Mouse (Mus musculus): ENCODE measurements around the gene Spred1. TPM values are rescaled to one million over a fixed set of nuclear protein-coding genes. Genes with fewer than 3 reads are reported as not detected.

The Spred1 gene
- total RNA-seq, 1 experiment = 44.7 TPM

- no peak for DNase-seq (ENCODE audit: low read depth, low spot score)
- TF ChIP-seq MAFK (IDR thresholded peaks at IDR 0.05; ENCODE audit: insufficient read depth, low read depth, low read length) (no peak), HCFC1 (IDR thresholded peaks at IDR 0.05; ENCODE audit: borderline replicate concordance, insufficient read depth, low read length) (no peak), ZNF384 (IDR thresholded peaks at IDR 0.05; ENCODE audit: low read depth, low read length) (no peak), CHD2 (IDR thresholded peaks at IDR 0.05; ENCODE audit: low read depth, low read length) (no peak), ZC3H11A (IDR thresholded peaks at IDR 0.05; ENCODE audit: borderline replicate concordance, low read depth, low read length) (no peak)
- Histone ChIP-seq H3K9ac (ENCODE audit: insufficient read depth, low read depth, low read length, poor library complexity, severe bottlenecking) (no peak overlapping the region), H3K27ac (ENCODE audit: insufficient read depth, low read depth, low read length, poor library complexity, severe bottlenecking) (no peak overlapping the region), H3K4me3 (ENCODE audit: insufficient read depth in 1 of 2, low read depth in 1 of 2, low read length in 2 of 2, poor library complexity in 1 of 2, severe bottlenecking in 1 of 2) (no peak overlapping the region), H3K36me3 (ENCODE audit: control insufficient read depth, insufficient read depth, low read length, poor library complexity, severe bottlenecking) (no peaks in the 10 kb centered on the region), H3K4me1 (ENCODE audit: control insufficient read depth in 2 of 2, insufficient read depth in 2 of 2, low read length in 2 of 2, poor library complexity in 1 of 2) (no peaks in the 10 kb centered on the region), H3K9me3 (ENCODE audit: control insufficient read depth, insufficient read depth, low read depth, low read length) (no peaks in the 10 kb centered on the region)
- in situ Hi-C loops (cut with MboI; ENCODE audit: low sequenced_read_pairs in 2 of 2, unreplicated experiment in 2 of 2) = no loop called here
Measured at GRCm38 (mm10) chr2:117099316-117099715, 21.9 kb upstream of the Spred1 start.

GRCm38 (mm10) chr2:117103461-117103860 is 17.7 kb upstream of the Spred1 start:
- in situ Hi-C loops (cut with MboI; ENCODE audit: low sequenced_read_pairs in 2 of 2, unreplicated experiment in 2 of 2) = no loop called here
- Histone ChIP-seq H3K36me3 (ENCODE audit: control insufficient read depth, insufficient read depth, low read length, poor library complexity, severe bottlenecking) (no peaks in the 10 kb centered on the region), H3K4me1 (ENCODE audit: control insufficient read depth in 2 of 2, insufficient read depth in 2 of 2, low read length in 2 of 2, poor library complexity in 1 of 2) (no peaks in the 10 kb centered on the region), H3K9ac (ENCODE audit: insufficient read depth, low read depth, low read length, poor library complexity, severe bottlenecking) (no peak overlapping the region), H3K27ac (ENCODE audit: insufficient read depth, low read depth, low read length, poor library complexity, severe bottlenecking) (no peak overlapping the region), H3K9me3 (ENCODE audit: control insufficient read depth, insufficient read depth, low read depth, low read length) (no peaks in the 10 kb centered on the region), H3K4me3 (ENCODE audit: insufficient read depth in 1 of 2, low read depth in 1 of 2, low read length in 2 of 2, poor library complexity in 1 of 2, severe bottlenecking in 1 of 2) (no peak overlapping the region)
- DNase-seq (ENCODE audit: low read depth, low spot score) = no peak
- no peak for TF ChIP-seq MAFK (IDR thresholded peaks at IDR 0.05; ENCODE audit: insufficient read depth, low read depth, low read length)
- no peak for TF ChIP-seq ZNF384 (IDR thresholded peaks at IDR 0.05; ENCODE audit: low read depth, low read length)
- no peak for TF ChIP-seq ZC3H11A (IDR thresholded peaks at IDR 0.05; ENCODE audit: borderline replicate concordance, low read depth, low read length)
- no peak for TF ChIP-seq HCFC1 (IDR thresholded peaks at IDR 0.05; ENCODE audit: borderline replicate concordance, insufficient read depth, low read length)
- TF ChIP-seq CHD2 (IDR thresholded peaks at IDR 0.05; ENCODE audit: low read depth, low read length) = no peak

- no peaks in the 10 kb centered on the region for H3K9me3 ChIP-seq (ENCODE audit: control insufficient read depth, insufficient read depth, low read depth, low read length)
- H3K36me3 ChIP-seq (ENCODE audit: control insufficient read depth, insufficient read depth, low read length, poor library complexity, severe bottlenecking) = no peaks in the 10 kb centered on the region
- H3K4me3 ChIP-seq (ENCODE audit: insufficient read depth in 1 of 2, low read depth in 1 of 2, low read length in 2 of 2, poor library complexity in 1 of 2, severe bottlenecking in 1 of 2) = no peak overlapping the region
- in situ Hi-C loops (cut with MboI; ENCODE audit: low sequenced_read_pairs in 2 of 2, unreplicated experiment in 2 of 2) = no loop called here
- no peaks in the 10 kb centered on the region for H3K4me1 ChIP-seq (ENCODE audit: control insufficient read depth in 2 of 2, insufficient read depth in 2 of 2, low read length in 2 of 2, poor library complexity in 1 of 2)
- no peak overlapping the region for H3K9ac ChIP-seq (ENCODE audit: insufficient read depth, low read depth, low read length, poor library complexity, severe bottlenecking)
- no peak for DNase-seq (ENCODE audit: low read depth, low spot score)
- no peak for TF ChIP-seq HCFC1 (IDR thresholded peaks at IDR 0.05; ENCODE audit: borderline replicate concordance, insufficient read depth, low read length)
- no peak for TF ChIP-seq MAFK (IDR thresholded peaks at IDR 0.05; ENCODE audit: insufficient read depth, low read depth, low read length)
- TF ChIP-seq CHD2 (IDR thresholded peaks at IDR 0.05; ENCODE audit: low read depth, low read length) = no peak
- TF ChIP-seq ZC3H11A (IDR thresholded peaks at IDR 0.05; ENCODE audit: borderline replicate concordance, low read depth, low read length) = no peak
- TF ChIP-seq ZNF384 (IDR thresholded peaks at IDR 0.05; ENCODE audit: low read depth, low read length) = no peak
- no peak overlapping the region for H3K27ac ChIP-seq (ENCODE audit: insufficient read depth, low read depth, low read length, poor library complexity, severe bottlenecking)
Measured at GRCm38 (mm10) chr2:117105407-117105806, 15.8 kb upstream of the Spred1 start.

DNA sequence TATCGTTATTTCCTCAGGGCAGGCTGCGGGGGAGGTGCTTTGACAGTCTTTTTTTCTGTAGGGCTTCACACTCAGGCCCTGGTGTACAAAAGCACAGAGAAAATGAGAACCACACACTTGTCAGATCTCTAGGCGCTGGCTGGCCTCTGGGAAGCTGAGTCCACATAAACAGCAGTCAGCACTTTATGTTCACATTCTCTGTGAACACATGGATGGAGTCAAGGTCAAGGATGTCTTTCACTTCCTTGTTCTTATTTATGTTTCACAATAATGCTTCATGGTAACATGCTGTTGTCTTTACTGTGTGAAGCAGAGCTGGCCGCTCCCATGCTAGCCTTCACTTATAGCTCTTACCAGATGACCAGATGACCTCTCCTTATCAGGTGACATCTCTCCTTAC is 13.1 kb upstream of the Spred1 start:
- DNase-seq (ENCODE audit: low read depth, low spot score) = no peak
- H3K9ac ChIP-seq (ENCODE audit: insufficient read depth, low read depth, low read length, poor library complexity, severe bottlenecking) = no peak overlapping the region
- H3K36me3 ChIP-seq (ENCODE audit: control insufficient read depth, insufficient read depth, low read length, poor library complexity, severe bottlenecking) = no peaks in the 10 kb centered on the region
- H3K27ac ChIP-seq (ENCODE audit: insufficient read depth, low read depth, low read length, poor library complexity, severe bottlenecking) = no peak overlapping the region
- no peaks in the 10 kb centered on the region for H3K9me3 ChIP-seq (ENCODE audit: control insufficient read depth, insufficient read depth, low read depth, low read length)
- no peak overlapping the region for H3K4me3 ChIP-seq (ENCODE audit: insufficient read depth in 1 of 2, low read depth in 1 of 2, low read length in 2 of 2, poor library complexity in 1 of 2, severe bottlenecking in 1 of 2)
- H3K4me1 ChIP-seq (ENCODE audit: control insufficient read depth in 2 of 2, insufficient read depth in 2 of 2, low read length in 2 of 2, poor library complexity in 1 of 2) = no peaks in the 10 kb centered on the region
- no peak for TF ChIP-seq CHD2 (IDR thresholded peaks at IDR 0.05; ENCODE audit: low read depth, low read length)
- TF ChIP-seq MAFK (IDR thresholded peaks at IDR 0.05; ENCODE audit: insufficient read depth, low read depth, low read length) = no peak
- TF ChIP-seq HCFC1 (IDR thresholded peaks at IDR 0.05; ENCODE audit: borderline replicate concordance, insufficient read depth, low read length) = no peak
- no peak for TF ChIP-seq ZNF384 (IDR thresholded peaks at IDR 0.05; ENCODE audit: low read depth, low read length)
- TF ChIP-seq ZC3H11A (IDR thresholded peaks at IDR 0.05; ENCODE audit: borderline replicate concordance, low read depth, low read length) = no peak
- in situ Hi-C loops (cut with MboI; ENCODE audit: low sequenced_read_pairs in 2 of 2, unreplicated experiment in 2 of 2) = no loop called here

- Histone ChIP-seq H3K9ac (ENCODE audit: insufficient read depth, low read depth, low read length, poor library complexity, severe bottlenecking) (no peak overlapping the region), H3K36me3 (ENCODE audit: control insufficient read depth, insufficient read depth, low read length, poor library complexity, severe bottlenecking) (no peaks in the 10 kb centered on the region), H3K9me3 (ENCODE audit: control insufficient read depth, insufficient read depth, low read depth, low read length) (no peaks in the 10 kb centered on the region), H3K4me1 (ENCODE audit: control insufficient read depth in 2 of 2, insufficient read depth in 2 of 2, low read length in 2 of 2, poor library complexity in 1 of 2) (no peaks in the 10 kb centered on the region), H3K27ac (ENCODE audit: insufficient read depth, low read depth, low read length, poor library complexity, severe bottlenecking) (no peak overlapping the region), H3K4me3 (ENCODE audit: insufficient read depth in 1 of 2, low read depth in 1 of 2, low read length in 2 of 2, poor library complexity in 1 of 2, severe bottlenecking in 1 of 2) (no peak overlapping the region)
- in situ Hi-C loops (cut with MboI; ENCODE audit: low sequenced_read_pairs in 2 of 2, unreplicated experiment in 2 of 2) = no loop called here
- no peak for DNase-seq (ENCODE audit: low read depth, low spot score)
- TF ChIP-seq ZC3H11A (IDR thresholded peaks at IDR 0.05; ENCODE audit: borderline replicate concordance, low read depth, low read length) (no peak), CHD2 (IDR thresholded peaks at IDR 0.05; ENCODE audit: low read depth, low read length) (no peak), MAFK (IDR thresholded peaks at IDR 0.05; ENCODE audit: insufficient read depth, low read depth, low read length) (no peak)
Measured at GRCm38 (mm10) chr2:117109296-117109695, 11.9 kb upstream of the Spred1 start.
